Mouse (Mus musculus): ENCODE measurements around the gene Agbl1. TPM values are rescaled to one million over a fixed set of nuclear protein-coding genes. Genes with fewer than 3 reads are reported as not detected.
"Not testable (repeated sequence)": the region's sequence is repeated elsewhere in the genome, so short reads cannot be mapped to it uniquely, and the experiment has no call there.

The Agbl1 gene
- total RNA-seq (2021): under 1 TPM; 0.30 to 0.38 TPM

DNA sequence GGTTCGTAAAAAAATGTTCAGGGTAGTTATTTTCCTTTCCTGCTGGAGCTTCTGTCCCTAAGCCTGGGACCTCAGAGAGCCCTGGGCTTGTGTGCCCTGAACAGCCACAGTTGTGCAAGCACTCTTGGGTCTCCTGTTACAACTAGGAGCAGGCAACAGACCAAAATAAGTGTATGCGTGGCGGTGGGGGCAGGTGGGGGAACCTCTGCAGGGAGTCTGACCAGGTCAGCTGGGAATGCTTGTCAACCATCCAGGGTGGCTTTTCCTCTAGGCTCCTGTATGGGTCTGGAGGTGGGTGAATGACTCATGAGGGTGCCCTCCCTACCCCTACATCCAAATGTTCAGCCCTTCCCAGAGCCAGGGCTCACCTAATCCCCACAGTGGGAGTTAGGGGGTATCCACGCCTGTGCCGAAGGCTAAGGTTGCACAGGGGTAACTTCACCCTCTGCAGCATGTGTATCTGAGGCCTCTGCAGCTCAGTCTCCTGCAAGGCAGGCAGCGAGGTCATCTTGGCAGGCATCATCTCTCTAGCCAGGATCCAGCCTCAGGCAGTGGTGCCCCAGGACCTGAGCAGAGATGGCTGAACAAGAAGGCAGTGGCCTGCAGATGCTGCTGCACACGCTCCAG lies at the start of gene Agbl1:
Agbl1 (plus strand) TSS at position 577 of the 627 bp plus-strand sequence.
- no peak for DNase-seq (ENCODE audit: extremely low spot score in 1 of 2, low spot score in 1 of 2)

DNA sequence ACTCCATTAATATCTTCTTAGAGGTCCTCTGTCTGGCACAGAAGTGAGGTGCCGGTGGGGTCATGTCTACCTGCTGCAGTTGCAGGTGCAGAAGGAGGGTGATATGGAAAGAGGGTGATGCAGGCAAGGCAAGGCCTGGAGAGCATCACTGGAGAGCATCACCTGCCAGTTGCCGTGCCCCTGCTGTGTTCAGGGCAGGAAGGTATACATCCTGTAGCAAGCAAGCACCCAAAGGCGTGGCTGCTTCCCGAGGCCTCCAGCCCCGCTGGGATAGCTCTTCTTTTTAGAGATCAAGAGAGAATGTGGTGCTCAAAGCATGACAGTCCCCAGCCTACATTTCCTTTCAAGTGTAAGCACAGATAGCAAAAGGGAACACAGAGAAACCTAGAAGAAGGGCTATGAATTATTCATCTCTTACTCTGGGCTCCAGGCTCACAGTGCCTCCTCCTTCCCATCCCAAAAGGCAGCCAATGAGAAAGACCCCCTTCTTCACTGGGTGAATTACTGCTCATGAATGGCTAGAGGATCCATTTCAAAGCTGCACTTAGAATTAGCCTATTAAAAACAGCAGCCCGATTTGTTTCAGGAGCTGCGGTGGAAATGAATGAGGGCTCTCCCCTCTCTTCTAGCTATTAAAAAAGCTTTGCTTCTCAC lies 44.6 kb upstream of the Agbl1 start:
- no peak for DNase-seq (ENCODE audit: extremely low spot score in 1 of 2, low spot score in 1 of 2)

DNA sequence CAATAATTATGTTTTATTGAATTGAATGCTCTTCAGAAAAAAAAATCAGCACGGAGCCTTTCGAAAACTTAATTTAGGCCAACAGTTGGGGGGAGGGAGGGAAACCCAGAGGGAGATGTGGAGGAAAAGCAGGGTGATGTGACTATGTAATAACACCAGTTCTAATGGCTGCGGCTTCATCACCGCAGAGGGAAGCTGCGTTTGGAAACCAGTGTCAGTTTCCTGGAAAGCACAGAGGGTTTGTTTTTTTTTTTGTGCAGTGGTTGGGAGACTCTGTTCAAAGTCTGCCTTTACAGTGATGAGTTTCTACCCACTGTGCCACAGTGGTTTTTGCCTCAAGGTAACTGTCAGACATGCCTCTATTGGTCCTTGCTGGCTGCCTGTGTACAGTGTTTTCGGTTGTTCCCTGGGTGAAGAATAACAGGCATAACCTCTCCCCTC lies 44.0 kb upstream of the Agbl1 start:
- no peak for DNase-seq (ENCODE audit: extremely low spot score in 1 of 2, low spot score in 1 of 2)

DNA sequence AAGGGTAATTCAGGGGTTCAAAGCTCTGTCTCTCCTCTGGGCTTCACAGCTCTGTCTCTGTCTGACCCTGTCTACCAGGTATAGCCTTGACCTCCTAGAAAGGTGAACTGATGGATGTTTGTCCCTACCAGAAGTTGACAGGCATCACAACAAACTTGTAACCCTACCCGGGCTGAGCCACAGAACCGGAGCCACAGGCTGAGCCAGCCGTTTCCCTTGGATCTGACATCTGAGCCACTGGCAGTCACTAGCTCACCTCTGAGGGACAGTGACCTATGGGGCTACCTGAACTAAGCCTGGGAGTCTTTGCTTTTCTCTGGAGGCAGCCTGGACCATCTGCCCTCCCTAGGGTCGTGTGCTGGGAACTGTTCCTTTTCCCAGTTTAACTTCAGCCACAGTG lies 11.1 kb upstream of the Agbl1 start:
- no peak for DNase-seq (ENCODE audit: extremely low spot score in 1 of 2, low spot score in 1 of 2)

DNA sequence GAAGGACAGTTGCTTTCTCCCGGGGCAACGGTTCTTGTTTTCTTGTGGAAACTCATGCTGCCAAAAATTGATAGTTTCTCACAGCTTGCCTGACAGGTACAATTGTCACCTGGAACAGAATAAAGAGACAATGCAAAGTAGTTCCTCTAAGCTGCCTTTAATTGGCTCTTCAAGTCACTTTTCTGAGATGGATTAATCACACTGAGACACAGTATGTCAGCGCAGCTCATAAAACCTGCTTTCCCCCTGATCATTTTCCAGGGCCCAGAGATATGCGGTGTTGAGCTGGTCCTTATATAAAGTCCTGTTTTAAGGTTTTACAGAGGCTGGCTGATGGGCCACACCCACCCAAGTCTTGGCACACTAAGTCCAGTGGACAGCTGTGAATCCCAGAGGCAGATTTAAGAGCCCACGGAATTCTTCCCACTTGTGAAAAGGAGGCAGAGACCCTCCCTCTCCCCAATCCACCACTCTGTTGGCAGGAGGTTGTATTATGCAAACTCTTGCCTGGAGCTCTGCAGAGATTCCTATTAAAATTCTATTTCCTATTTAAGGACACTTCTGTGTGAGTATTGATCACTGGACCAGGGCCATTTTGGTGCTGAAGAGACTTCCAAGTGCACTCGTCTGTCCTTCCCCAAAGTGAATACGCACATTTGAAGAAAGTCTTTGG lies 9.8 kb upstream of the Agbl1 start:
- DNase-seq (ENCODE audit: extremely low spot score in 1 of 2, low spot score in 1 of 2): no peak

GRCm38 (mm10) chr7:76222691-76223090 lies 7.0 kb upstream of the Agbl1 start:
- no peak for DNase-seq (ENCODE audit: extremely low spot score in 1 of 2, low spot score in 1 of 2)

GRCm38 (mm10) chr7:76228881-76229280 lies 806 bp upstream of the Agbl1 start:
- DNase-seq (ENCODE audit: extremely low spot score in 1 of 2, low spot score in 1 of 2): no peak

GRCm38 (mm10) chr7:76234321-76234720 lies 4.6 kb downstream of the Agbl1 start:
- no peak for DNase-seq (ENCODE audit: extremely low spot score in 1 of 2, low spot score in 1 of 2)

DNA sequence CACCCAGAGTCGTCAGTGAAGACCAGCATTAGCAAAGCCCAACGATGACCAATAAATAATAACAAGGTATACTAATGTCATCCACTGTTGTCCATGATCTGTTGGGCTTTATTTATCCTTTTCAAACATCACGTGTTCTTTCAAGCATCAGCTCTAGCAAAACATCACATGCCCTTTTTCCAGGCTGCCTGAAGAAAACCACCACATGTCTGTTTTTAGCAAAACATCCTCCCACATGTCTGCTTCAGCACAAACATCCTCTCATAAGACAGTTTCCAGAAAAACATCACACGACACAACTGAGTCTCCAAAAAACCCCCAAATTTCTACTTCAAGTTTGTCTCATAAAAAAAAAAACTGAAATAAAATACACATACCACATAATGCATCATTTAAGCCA lies 7.8 kb downstream of the Agbl1 start:
- no peak for DNase-seq (ENCODE audit: extremely low spot score in 1 of 2, low spot score in 1 of 2)

- not testable (repeated sequence) for DNase-seq (ENCODE audit: extremely low spot score in 1 of 2, low spot score in 1 of 2)
These were observed 15.2 kb downstream of the Agbl1 start for GRCm38 (mm10) chr7:76244839-76245238.

DNA sequence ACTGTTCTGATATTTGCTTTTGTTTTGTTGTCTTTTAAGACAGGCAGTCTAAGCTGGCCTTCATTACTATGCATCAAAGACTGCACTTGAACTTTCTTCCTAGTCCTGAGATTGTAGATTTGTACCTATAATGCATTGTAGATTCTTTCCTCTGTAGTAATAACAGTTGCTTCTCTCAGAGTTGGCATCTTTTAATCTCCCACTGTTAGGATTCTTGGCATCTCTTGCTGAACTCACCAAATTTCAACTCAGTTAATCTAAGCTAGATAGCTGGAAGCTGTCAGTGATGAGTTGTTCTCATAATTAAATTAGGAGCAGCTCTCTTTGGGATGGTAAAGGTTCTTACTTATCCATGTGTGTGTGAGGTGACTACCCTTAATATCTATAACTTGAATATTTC lies 45.4 kb downstream of the Agbl1 start:
- DNase-seq (ENCODE audit: extremely low spot score in 1 of 2, low spot score in 1 of 2): no peak

DNA sequence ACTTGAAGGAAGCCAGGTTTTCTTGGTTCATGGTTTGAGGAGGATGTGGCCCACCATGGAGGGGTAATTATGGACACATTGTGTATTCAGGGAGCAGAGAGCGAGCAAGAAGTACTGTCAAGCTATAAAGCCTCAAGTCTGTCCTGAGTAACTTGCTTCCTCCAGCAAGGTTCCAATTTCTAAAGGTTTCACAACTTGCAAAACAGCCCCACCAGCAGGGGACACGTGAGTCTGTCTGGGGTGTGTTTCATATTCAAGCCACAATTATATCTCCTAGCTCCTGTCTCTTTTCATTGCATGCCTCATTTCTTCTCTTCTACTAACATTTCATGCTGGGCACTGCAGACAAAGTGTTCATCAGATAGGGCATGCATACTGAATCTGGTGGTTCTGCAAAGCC lies 53.1 kb downstream of the Agbl1 start:
- DNase-seq (ENCODE audit: extremely low spot score in 1 of 2, low spot score in 1 of 2): no peak

DNA sequence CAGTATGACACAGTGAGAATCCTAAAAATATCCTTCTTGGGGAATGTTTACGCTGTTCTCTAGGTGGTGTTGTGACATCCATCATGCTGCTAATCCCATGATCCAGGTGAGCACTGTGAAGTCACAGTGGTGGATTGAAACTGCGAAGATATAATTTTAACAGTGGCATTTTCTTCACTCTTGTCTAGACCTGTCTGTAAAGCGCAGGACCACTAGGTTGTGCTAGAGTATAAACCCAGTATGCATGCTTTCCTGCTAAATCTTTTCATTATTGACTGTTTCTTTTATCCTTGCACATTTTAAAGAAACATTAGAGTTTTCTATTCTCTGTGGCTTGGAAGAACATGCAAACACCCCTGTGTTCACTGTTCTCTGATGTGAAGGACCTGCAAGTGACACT lies 57.8 kb downstream of the Agbl1 start:
- no peak for DNase-seq (ENCODE audit: extremely low spot score in 1 of 2, low spot score in 1 of 2)

GRCm38 (mm10) chr7:76321866-76322553 lies 92.3 kb downstream of the Agbl1 start:
- no peak for DNase-seq (ENCODE audit: extremely low spot score in 1 of 2, low spot score in 1 of 2)

DNA sequence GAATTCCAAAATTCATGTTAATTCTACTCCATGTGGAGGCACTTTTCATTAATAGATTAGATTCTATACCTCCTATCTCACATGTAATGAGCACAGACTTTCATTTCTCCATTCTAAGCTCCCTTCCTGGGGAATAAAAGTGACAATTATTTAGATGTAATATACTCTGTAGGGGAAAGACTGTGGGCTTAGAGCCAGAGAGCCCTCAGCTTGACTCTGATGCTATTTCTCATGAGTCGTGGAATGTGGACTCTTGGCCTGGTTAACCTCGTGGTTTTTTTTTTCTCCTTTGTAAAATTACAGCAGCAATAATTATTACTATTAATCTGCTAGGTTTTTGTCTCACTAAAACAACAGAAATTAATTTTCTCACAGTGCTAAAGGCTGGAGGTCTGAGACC lies 96.4 kb downstream of the Agbl1 start:
- no peak for DNase-seq (ENCODE audit: extremely low spot score in 1 of 2, low spot score in 1 of 2)

GRCm38 (mm10) chr7:76339308-76339707 lies 109.6 kb downstream of the Agbl1 start:
- DNase-seq (ENCODE audit: extremely low spot score in 1 of 2, low spot score in 1 of 2): no peak

- DNase-seq (ENCODE audit: extremely low spot score in 1 of 2, low spot score in 1 of 2): no peak
These were observed 111.9 kb downstream of the Agbl1 start for GRCm38 (mm10) chr7:76341601-76342000.

- peak in 1 of 2 experiments; percentile 5 for DNase-seq (ENCODE audit: extremely low spot score in 1 of 2, low spot score in 1 of 2)
These were observed 123.8 kb downstream of the Agbl1 start for GRCm38 (mm10) chr7:76353469-76353868.

GRCm38 (mm10) chr7:76354510-76354909 lies 124.8 kb downstream of the Agbl1 start:
- DNase-seq (ENCODE audit: extremely low spot score in 1 of 2, low spot score in 1 of 2): peak in 1 of 2 experiments; percentile 35

GRCm38 (mm10) chr7:76371269-76371668 lies 141.6 kb downstream of the Agbl1 start:
- DNase-seq (ENCODE audit: extremely low spot score in 1 of 2, low spot score in 1 of 2): no peak

- DNase-seq (ENCODE audit: extremely low spot score in 1 of 2, low spot score in 1 of 2): no peak
These were observed 149.8 kb downstream of the Agbl1 start for GRCm38 (mm10) chr7:76379493-76379892.

Data from layer of hippocampus, postnatal 25 days (tissue).